Mouse (Mus musculus): Measurements from ENCODE around the gene Enah. TPM values are rescaled to one million over a fixed set of nuclear protein-coding genes. Genes with fewer than 3 reads are reported as not detected.

Gene Enah
- polyA plus RNA-seq, 1 experiment from 2014 or later: 0.13 TPM

- Histone ChIP-seq H3K27ac (no peak overlapping the region), H3K4me3 (ENCODE audit: inconsistent target) (no peak overlapping the region), H3K79me2 (ENCODE audit: inconsistent target) (no peaks in the 10 kb centered on the region), H3K36me3 (ENCODE audit: inconsistent target) (no peaks in the 10 kb centered on the region)
- 71% methylated on average over 8 of the region's 8 CpGs for WGBS (ENCODE audit: missing documents)
Observed at GRCm38 (mm10) chr1:181863431-181863830, 156.4 kb downstream of the Enah start.

DNA sequence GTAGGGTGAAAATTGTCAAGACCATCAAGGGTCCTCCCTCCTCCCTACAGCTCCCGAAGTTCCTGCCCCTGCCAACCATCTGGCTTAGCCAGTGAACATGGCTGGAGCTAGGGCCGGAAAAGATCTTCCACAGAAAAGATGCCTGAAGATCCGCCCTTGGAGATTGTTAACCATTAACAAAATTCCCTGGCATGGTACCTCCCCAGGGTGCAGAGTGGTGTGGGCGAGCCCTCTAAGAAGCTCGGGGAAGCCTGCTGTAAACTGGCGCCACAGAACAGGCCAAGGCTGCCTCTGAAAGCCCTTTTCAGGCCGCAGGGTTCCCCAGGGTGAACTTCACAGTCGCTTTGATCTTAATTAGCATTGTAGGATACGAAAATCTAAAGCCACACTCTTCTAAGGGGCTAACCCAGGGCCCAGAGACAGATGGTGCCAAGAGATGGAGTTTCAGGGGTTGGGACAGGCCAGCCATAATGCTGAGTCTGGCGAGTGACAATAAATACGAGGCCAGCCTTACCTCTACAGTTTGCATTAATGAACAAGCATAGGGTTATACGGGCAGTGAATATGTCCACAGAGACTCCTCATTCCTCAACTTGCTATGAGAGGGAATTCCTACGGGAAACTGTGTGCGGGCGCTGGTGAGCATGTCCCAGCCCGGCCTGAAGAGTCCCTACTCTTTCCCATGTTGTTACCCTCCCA is 157.0 kb downstream of the Enah start:
- no peak overlapping the region for H3K4me3 ChIP-seq (ENCODE audit: inconsistent target)
- no peaks in the 10 kb centered on the region for H3K36me3 ChIP-seq (ENCODE audit: inconsistent target)
- H3K27ac ChIP-seq: no peak overlapping the region
- H3K79me2 ChIP-seq (ENCODE audit: inconsistent target): no peaks in the 10 kb centered on the region
- WGBS (ENCODE audit: missing documents): 94% methylated on average over 16 of the region's 16 CpGs

- 50% methylated on average over 2 of the region's 2 CpGs for WGBS (ENCODE audit: missing documents)
- H3K36me3 ChIP-seq (ENCODE audit: inconsistent target): no peaks in the 10 kb centered on the region
- H3K79me2 ChIP-seq (ENCODE audit: inconsistent target): no peaks in the 10 kb centered on the region
- H3K4me3 ChIP-seq (ENCODE audit: inconsistent target): no peak overlapping the region
- H3K27ac ChIP-seq: peak overlapping the region; percentile 64
Observed at GRCm38 (mm10) chr1:181861181-181861902, 158.4 kb downstream of the Enah start.

DNA sequence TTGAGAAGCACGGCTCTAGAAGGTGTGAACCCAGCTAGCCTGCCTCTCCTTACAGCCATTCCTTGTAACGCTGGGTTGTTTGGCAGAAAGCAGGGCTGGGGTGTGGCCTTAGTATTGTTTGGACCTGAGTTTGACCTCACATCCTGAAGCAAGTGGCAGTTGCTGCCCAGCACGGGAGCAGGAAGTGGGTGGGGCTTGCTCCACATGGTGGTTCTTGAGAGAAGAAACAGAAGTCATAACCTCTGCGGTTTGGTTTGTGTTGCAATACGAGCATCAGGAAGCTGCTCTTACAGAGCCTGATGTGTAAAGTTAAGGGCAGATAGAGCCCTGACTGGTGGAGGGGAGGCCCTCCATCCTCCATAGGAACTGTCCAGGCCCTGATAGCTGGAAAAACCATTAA is 159.1 kb downstream of the Enah start:
- 3% methylated on average over 5 of the region's 5 CpGs for WGBS (ENCODE audit: missing documents)
- no peak overlapping the region for H3K4me3 ChIP-seq (ENCODE audit: inconsistent target)
- H3K36me3 ChIP-seq (ENCODE audit: inconsistent target): no peaks in the 10 kb centered on the region
- H3K79me2 ChIP-seq (ENCODE audit: inconsistent target): no peaks in the 10 kb centered on the region
- peak overlapping the region; percentile 64 for H3K27ac ChIP-seq

- Histone ChIP-seq H3K36me3 (ENCODE audit: inconsistent target) (no peaks in the 10 kb centered on the region), H3K79me2 (ENCODE audit: inconsistent target) (no peaks in the 10 kb centered on the region), H3K27ac (no peak overlapping the region), H3K4me3 (ENCODE audit: inconsistent target) (no peak overlapping the region)
- 71% methylated on average over 2 of the region's 2 CpGs for WGBS (ENCODE audit: missing documents)
Observed at GRCm38 (mm10) chr1:181856329-181856728, 163.5 kb downstream of the Enah start.

DNA sequence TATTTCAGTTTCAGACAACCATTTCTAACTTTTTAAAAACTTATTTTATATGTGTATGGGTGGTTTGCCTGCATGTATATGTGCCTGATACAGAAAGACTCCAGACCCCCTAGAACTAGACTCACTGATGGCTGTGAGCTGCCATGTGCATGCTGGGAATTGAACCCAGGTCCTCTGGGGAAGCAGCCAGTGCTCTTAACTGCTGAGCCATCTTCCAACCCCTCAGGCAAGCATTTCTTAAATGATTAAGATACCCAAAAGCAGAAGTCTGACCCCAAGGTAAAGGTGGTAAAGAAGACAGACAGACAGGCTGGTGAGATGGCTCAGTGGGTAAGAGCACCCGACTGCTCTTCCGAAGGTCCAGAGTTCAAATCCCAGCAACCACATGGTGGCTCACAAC is 165.0 kb downstream of the Enah start:
- Histone ChIP-seq H3K79me2 (ENCODE audit: inconsistent target) (no peaks in the 10 kb centered on the region), H3K4me3 (ENCODE audit: inconsistent target) (no peak overlapping the region), H3K36me3 (ENCODE audit: inconsistent target) (no peaks in the 10 kb centered on the region), H3K27ac (no peak overlapping the region)
- 75% methylated on average over 2 of the region's 2 CpGs for WGBS (ENCODE audit: missing documents)

DNA sequence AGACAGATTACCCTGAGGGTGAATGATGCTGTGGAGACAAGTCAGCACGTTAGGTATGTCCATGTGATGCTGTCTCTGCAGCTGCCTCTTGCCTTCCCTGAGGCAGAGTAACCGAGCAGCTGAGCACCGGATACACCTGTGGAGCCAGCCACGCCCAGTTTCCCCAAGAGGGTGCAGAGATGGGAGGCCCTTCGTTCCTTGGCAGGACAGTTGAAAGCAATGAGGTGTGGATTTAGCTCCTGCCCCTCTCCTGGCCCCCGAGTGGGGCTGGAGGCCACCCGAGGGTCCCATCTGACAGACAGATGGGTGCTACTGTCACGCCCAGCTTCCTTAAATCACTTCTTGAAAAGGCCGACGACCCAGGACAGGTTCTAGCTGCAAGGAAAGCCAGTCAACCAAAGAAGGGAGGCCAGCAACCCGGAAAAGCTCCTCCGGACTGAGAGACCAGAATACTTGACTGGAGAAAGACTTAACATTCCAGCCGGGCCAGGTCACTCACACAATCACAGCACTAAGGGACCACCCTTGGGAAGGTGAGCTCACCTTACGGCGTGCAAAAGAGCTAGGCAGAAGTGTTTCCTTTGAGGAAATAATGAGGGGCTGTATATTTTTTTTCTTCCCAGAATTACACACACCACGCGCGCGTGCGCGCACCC is 166.6 kb downstream of the Enah start:
- Histone ChIP-seq H3K36me3 (ENCODE audit: inconsistent target) (no peaks in the 10 kb centered on the region), H3K27ac (peak overlapping the region; percentile 53; the same call in 1 of the 2 replicates), H3K4me3 (ENCODE audit: inconsistent target) (peak overlapping the region; percentile 35), H3K79me2 (ENCODE audit: inconsistent target) (no peaks in the 10 kb centered on the region)
- WGBS (ENCODE audit: missing documents): 3% methylated on average over 21 of the region's 21 CpGs

DNA sequence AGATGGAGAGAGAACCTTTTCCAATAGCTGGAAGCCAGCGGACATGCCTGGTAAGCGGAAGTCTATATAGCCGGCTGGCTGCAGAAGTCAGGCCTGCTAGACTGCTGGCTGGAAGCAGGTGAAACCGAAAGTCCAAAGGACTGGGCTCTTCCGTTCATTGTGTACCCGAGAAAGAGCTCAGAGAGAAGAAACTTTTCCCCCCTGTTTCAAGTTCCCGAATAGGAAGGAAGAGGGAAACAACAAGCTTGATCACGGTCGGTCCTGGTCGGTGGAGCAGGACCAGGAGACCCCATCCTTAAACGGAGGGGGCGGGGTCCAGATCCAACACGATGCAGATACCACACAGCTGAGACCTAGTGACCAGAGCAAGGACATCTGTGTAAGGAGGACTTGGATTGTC is 167.3 kb downstream of the Enah start:
- H3K27ac ChIP-seq: peak overlapping the region; percentile 53
- peak overlapping the region; percentile 35 for H3K4me3 ChIP-seq (ENCODE audit: inconsistent target)
- 2% methylated on average over 13 of the region's 13 CpGs for WGBS (ENCODE audit: missing documents)
- H3K36me3 ChIP-seq (ENCODE audit: inconsistent target): no peaks in the 10 kb centered on the region
- H3K79me2 ChIP-seq (ENCODE audit: inconsistent target): no peaks in the 10 kb centered on the region

DNA sequence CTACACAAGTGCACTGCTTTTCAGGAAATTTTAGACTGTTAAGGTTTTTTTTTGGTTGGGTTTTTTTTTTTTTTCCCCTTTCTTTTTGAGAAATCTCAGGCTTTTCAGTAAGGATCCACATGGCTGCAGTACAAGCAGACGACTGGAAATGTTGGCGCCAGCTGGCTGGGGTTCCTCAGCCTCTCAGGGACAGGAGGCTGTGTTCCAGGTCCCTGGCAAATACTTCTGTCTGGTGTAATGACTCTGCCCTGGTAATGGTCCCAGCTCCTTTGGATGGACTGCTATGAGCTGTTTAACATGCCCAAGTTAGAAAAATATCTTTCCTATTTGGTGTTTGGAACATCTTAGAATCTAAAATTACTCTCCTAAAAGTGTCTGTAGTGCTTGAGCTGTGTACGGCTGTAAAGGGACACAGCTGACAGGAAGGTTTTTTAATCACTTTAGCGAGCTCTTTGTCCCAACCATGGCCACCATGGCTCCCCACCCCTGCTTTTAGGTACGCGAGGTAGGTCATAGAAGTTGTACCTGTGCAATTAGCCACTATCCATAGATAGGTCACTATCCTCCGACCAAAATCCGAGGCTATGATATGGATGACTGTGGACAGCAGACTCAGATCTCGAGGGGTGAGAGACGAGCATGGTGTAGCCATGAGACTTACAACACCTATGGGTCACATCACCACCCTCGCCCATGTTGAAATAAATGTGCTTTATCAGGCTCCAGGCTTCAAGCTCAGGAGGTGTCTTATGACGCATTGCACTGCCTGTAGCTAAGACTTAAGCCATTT is 168.1 kb downstream of the Enah start:
- Histone ChIP-seq H3K27ac (no peak overlapping the region), H3K79me2 (ENCODE audit: inconsistent target) (no peaks in the 10 kb centered on the region), H3K4me3 (ENCODE audit: inconsistent target) (no peak overlapping the region), H3K36me3 (ENCODE audit: inconsistent target) (no peaks in the 10 kb centered on the region)
- 88% methylated on average over 12 of the region's 12 CpGs for WGBS (ENCODE audit: missing documents)

DNA sequence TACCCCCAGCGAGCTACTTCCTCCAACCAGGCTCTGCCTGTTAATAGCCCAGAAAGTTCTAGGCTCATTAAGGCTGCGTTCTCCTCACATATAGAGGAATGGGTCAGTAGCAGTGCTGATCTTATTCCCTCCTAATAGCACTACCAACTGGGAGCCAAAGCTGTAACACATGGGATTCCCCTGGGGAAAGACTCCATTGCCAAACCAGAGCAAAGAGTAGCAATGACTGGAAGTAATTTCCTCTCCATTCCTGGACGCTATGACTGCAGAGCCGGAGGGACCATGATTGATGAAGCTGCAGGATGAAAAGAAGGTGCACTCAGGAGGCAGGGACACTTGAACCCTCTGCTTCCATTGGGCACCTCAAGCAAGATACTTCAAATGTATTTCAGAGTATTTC is 169.3 kb downstream of the Enah start:
- Histone ChIP-seq H3K79me2 (ENCODE audit: inconsistent target) (no peaks in the 10 kb centered on the region), H3K4me3 (ENCODE audit: inconsistent target) (no peak overlapping the region), H3K36me3 (ENCODE audit: inconsistent target) (no peaks in the 10 kb centered on the region), H3K27ac (no peak overlapping the region)
- WGBS (ENCODE audit: missing documents): 98% methylated on average over 4 of the region's 4 CpGs

GRCm38 (mm10) chr1:181848210-181848609 is 171.6 kb downstream of the Enah start:
- WGBS (ENCODE audit: missing documents): 100% methylated on average over 1 of the region's 1 CpGs
- Histone ChIP-seq H3K4me3 (ENCODE audit: inconsistent target) (no peak overlapping the region), H3K79me2 (ENCODE audit: inconsistent target) (no peaks in the 10 kb centered on the region), H3K36me3 (ENCODE audit: inconsistent target) (no peaks in the 10 kb centered on the region), H3K27ac (no peak overlapping the region)

GRCm38 (mm10) chr1:181847396-181847795 is 172.4 kb downstream of the Enah start:
- 97% methylated on average over 3 of the region's 3 CpGs for WGBS (ENCODE audit: missing documents)
- Histone ChIP-seq H3K4me3 (ENCODE audit: inconsistent target) (no peak overlapping the region), H3K79me2 (ENCODE audit: inconsistent target) (no peaks in the 10 kb centered on the region), H3K27ac (no peak overlapping the region), H3K36me3 (ENCODE audit: inconsistent target) (no peaks in the 10 kb centered on the region)
